Mouse (Mus musculus) heart, adult 2 months (tissue): ENCODE data around the gene Anxa11.

Source experiments
- CTCF ChIP-seq: fragments of 200-600 bp; IDR thresholded peaks from 2 replicates; pipeline ENCODE4 v1.8.1; 2022; ENCODE audit warnings: antibody characterized with exemption, mild to moderate bottlenecking, moderate library complexity
- EP300 ChIP-seq: fragments of 200-500 bp; IDR thresholded peaks from 2 replicates; pipeline ENCODE4 v1.6.1; 2011; ENCODE audit warnings: low read depth, low read length, control low read depth; ENCODE audit not compliant: insufficient read depth
- POLR2A ChIP-seq: fragments of 200-500 bp; IDR thresholded peaks from 2 replicates; pipeline ENCODE4 v1.6.1; 2011; ENCODE audit warnings: mild to moderate bottlenecking, low read depth, low read length, control low read depth; ENCODE audit not compliant: insufficient read depth

GRCm38 (mm10) chr14:25857940-25858339 is 16.0 kb downstream of the Anxa11 start:
- TF ChIP-seq CTCF (no peak), EP300 (no peak), POLR2A (no peak)
